Mouse (Mus musculus): ENCODE measurements around the gene Avil. TPM values are rescaled to one million over a fixed set of nuclear protein-coding genes. Genes with fewer than 3 reads are reported as not detected.

Gene Avil
- polyA plus RNA-seq, 1 experiment from 2014 or later: 0.22 TPM

- Histone ChIP-seq H3K27me3 (replicated peaks; ENCODE audit: control insufficient read depth, insufficient read depth, low read length) (no peaks in the 10 kb centered on the region), H3K4me3 (ENCODE audit: low read depth, low read length) (no peak overlapping the region), H3K36me3 (ENCODE audit: control insufficient read depth, insufficient read depth, low read length) (peaks cover 35% of the 10 kb centered on the region), H3K4me1 (replicated peaks; ENCODE audit: control insufficient read depth, insufficient read depth, low read length) (no peaks in the 10 kb centered on the region), H3K9ac (ENCODE audit: low read length) (no peak overlapping the region), H3K27ac (ENCODE audit: low read depth) (no peak overlapping the region), H3K4me2 (ENCODE audit: low read length) (no peak overlapping the region), H3K9me3 (ENCODE audit: control insufficient read depth, low read length) (no peaks in the 10 kb centered on the region)
- WGBS: 79% methylated on average over 9 of the region's 9 CpGs
- DNase-seq (ENCODE audit: low spot score) (no peak), ATAC-seq (replicated peaks; ENCODE audit: low FRiP score, low TSS enrichment, low read depth) (no peak)
These were observed 788 bp downstream of the Avil start for GRCm38 (mm10) chr10:127001297-127001696.

GRCm38 (mm10) chr10:127002056-127002455, 1.5 kb downstream of the Avil start:
- Histone ChIP-seq H3K27me3 (replicated peaks; ENCODE audit: control insufficient read depth, insufficient read depth, low read length) (no peaks in the 10 kb centered on the region), H3K9me3 (ENCODE audit: control insufficient read depth, low read length) (no peaks in the 10 kb centered on the region), H3K9ac (ENCODE audit: low read length) (no peak overlapping the region), H3K4me3 (ENCODE audit: low read depth, low read length) (no peak overlapping the region), H3K4me1 (replicated peaks; ENCODE audit: control insufficient read depth, insufficient read depth, low read length) (no peaks in the 10 kb centered on the region), H3K36me3 (ENCODE audit: control insufficient read depth, insufficient read depth, low read length) (peaks cover 35% of the 10 kb centered on the region), H3K4me2 (ENCODE audit: low read length) (no peak overlapping the region), H3K27ac (ENCODE audit: low read depth) (no peak overlapping the region)
- WGBS: 89% methylated on average over 1 of the region's 1 CpGs
- ATAC-seq (replicated peaks; ENCODE audit: low FRiP score, low TSS enrichment, low read depth) (no peak), DNase-seq (ENCODE audit: low spot score) (no peak)

DNA sequence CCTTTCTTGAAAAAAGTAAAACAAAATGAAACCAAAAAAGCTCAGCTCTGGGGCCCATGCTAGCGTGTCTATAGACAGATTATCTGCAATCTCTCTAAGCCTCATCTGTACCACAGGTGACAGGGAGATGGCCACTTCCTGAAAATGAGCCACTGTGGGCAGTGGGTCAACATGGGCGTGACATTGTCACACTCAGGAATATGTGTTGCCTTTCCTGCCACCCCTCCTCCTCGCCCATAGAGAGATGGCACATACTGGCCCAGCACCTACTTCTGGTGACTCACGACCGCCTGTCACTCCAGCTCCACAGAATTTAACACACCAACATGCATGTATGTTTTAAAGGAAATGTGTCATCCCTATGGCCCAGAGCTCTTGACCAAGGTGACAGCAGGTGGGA, 2.3 kb downstream of the Avil start:
- DNase-seq (ENCODE audit: low spot score) (no peak), ATAC-seq (replicated peaks; ENCODE audit: low FRiP score, low TSS enrichment, low read depth) (no peak)
- Histone ChIP-seq H3K9me3 (ENCODE audit: control insufficient read depth, low read length) (no peaks in the 10 kb centered on the region), H3K36me3 (ENCODE audit: control insufficient read depth, insufficient read depth, low read length) (peaks cover 28% of the 10 kb centered on the region), H3K27me3 (replicated peaks; ENCODE audit: control insufficient read depth, insufficient read depth, low read length) (no peaks in the 10 kb centered on the region), H3K9ac (ENCODE audit: low read length) (no peak overlapping the region), H3K27ac (ENCODE audit: low read depth) (no peak overlapping the region), H3K4me2 (ENCODE audit: low read length) (no peak overlapping the region), H3K4me3 (ENCODE audit: low read depth, low read length) (no peak overlapping the region), H3K4me1 (replicated peaks; ENCODE audit: control insufficient read depth, insufficient read depth, low read length) (no peaks in the 10 kb centered on the region)
- WGBS: 87% methylated on average over 5 of the region's 5 CpGs

GRCm38 (mm10) chr10:127003334-127003733, 2.8 kb downstream of the Avil start:
- WGBS: 78% methylated on average over 8 of the region's 8 CpGs

DNA sequence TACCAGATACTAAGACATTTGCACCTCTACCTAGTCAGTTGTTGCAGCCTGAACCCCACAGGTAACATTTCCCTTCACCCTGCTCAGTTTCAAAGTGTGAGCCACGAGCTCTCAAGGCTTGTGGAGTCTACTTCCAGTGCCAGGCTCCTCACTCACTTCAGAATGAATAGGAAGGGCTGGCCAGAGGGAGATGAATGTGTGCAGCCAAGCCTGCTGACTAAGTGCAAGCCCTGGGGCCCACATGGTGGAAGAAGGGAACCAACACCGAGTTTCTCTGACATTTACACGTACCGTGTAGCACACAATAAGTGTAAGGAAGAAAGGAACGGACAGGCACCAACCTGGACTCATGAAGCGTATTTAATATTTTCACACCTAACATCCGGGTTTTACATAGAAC, 3.3 kb downstream of the Avil start:
- H3K4me3 ChIP-seq (ENCODE audit: low read depth, low read length): no peak overlapping the region
- DNase-seq (ENCODE audit: low spot score): no peak
- WGBS: 77% methylated on average over 7 of the region's 7 CpGs
- H3K36me3 ChIP-seq (ENCODE audit: control insufficient read depth, insufficient read depth, low read length): peaks cover 18% of the 10 kb centered on the region
- H3K27me3 ChIP-seq (replicated peaks; ENCODE audit: control insufficient read depth, insufficient read depth, low read length): no peaks in the 10 kb centered on the region
- H3K9me3 ChIP-seq (ENCODE audit: control insufficient read depth, low read length): no peaks in the 10 kb centered on the region
- H3K9ac ChIP-seq (ENCODE audit: low read length): no peak overlapping the region
- H3K4me2 ChIP-seq (ENCODE audit: low read length): no peak overlapping the region
- no peak for ATAC-seq (replicated peaks; ENCODE audit: low FRiP score, low TSS enrichment, low read depth)
- H3K27ac ChIP-seq (ENCODE audit: low read depth): no peak overlapping the region
- H3K4me1 ChIP-seq (replicated peaks; ENCODE audit: control insufficient read depth, insufficient read depth, low read length): no peaks in the 10 kb centered on the region

More at GRCm38 (mm10) chr10:127003334-127003733, 2.8 kb downstream of the Avil start:
- Histone ChIP-seq H3K4me2 (ENCODE audit: low read length) (no peak overlapping the region), H3K4me1 (replicated peaks; ENCODE audit: control insufficient read depth, insufficient read depth, low read length) (no peaks in the 10 kb centered on the region), H3K36me3 (ENCODE audit: control insufficient read depth, insufficient read depth, low read length) (peaks cover 22% of the 10 kb centered on the region), H3K9me3 (ENCODE audit: control insufficient read depth, low read length) (no peaks in the 10 kb centered on the region), H3K4me3 (ENCODE audit: low read depth, low read length) (no peak overlapping the region), H3K27ac (ENCODE audit: low read depth) (no peak overlapping the region), H3K27me3 (replicated peaks; ENCODE audit: control insufficient read depth, insufficient read depth, low read length) (no peaks in the 10 kb centered on the region), H3K9ac (ENCODE audit: low read length) (no peak overlapping the region)
- DNase-seq (ENCODE audit: low spot score) (no peak), ATAC-seq (replicated peaks; ENCODE audit: low FRiP score, low TSS enrichment, low read depth) (no peak)

GRCm38 (mm10) chr10:127016488-127016887, 16.0 kb downstream of the Avil start:
- 54% methylated on average over 5 of the region's 5 CpGs for WGBS
- no peak for ATAC-seq (replicated peaks; ENCODE audit: low FRiP score, low TSS enrichment, low read depth)
- H3K27me3 ChIP-seq (replicated peaks; ENCODE audit: control insufficient read depth, insufficient read depth, low read length): no peaks in the 10 kb centered on the region
- no peaks in the 10 kb centered on the region for H3K36me3 ChIP-seq (ENCODE audit: control insufficient read depth, insufficient read depth, low read length)
- no peaks in the 10 kb centered on the region for H3K4me1 ChIP-seq (replicated peaks; ENCODE audit: control insufficient read depth, insufficient read depth, low read length)
- no peak overlapping the region for H3K27ac ChIP-seq (ENCODE audit: low read depth)
- H3K4me3 ChIP-seq (ENCODE audit: low read depth, low read length): no peak overlapping the region
- no peak for DNase-seq (ENCODE audit: low spot score)
- no peak overlapping the region for H3K9ac ChIP-seq (ENCODE audit: low read length)
- H3K4me2 ChIP-seq (ENCODE audit: low read length): no peak overlapping the region
- H3K9me3 ChIP-seq (ENCODE audit: control insufficient read depth, low read length): no peaks in the 10 kb centered on the region

DNA sequence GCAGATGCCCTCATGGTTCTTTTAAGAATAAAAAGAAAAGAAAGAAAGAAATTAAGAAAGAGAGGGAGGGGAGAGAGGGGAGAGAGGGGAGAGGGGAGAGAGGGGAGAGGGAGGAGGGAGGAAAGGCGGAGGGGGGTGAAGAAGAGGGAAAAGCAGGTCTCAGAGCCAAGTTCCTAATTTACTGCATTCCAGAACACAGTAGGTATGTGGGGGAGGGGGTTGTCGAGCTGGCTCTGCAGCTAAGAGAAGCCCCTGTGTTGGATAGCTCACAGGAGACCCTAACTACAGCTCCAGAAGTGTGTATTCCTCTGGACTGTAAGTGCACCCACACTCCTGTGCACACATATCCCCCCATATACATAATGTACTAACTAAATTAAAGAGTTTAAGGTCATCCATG, 16.6 kb downstream of the Avil start:
- H3K9me3 ChIP-seq (ENCODE audit: control insufficient read depth, low read length): no peaks in the 10 kb centered on the region
- H3K4me3 ChIP-seq (ENCODE audit: low read depth, low read length): no peak overlapping the region
- no peak for DNase-seq (ENCODE audit: low spot score)
- H3K27me3 ChIP-seq (replicated peaks; ENCODE audit: control insufficient read depth, insufficient read depth, low read length): no peaks in the 10 kb centered on the region
- 16% methylated on average over 2 of the region's 2 CpGs for WGBS
- H3K4me1 ChIP-seq (replicated peaks; ENCODE audit: control insufficient read depth, insufficient read depth, low read length): no peaks in the 10 kb centered on the region
- H3K4me2 ChIP-seq (ENCODE audit: low read length): no peak overlapping the region
- H3K27ac ChIP-seq (ENCODE audit: low read depth): no peak overlapping the region
- ATAC-seq (replicated peaks; ENCODE audit: low FRiP score, low TSS enrichment, low read depth): no peak
- no peak overlapping the region for H3K9ac ChIP-seq (ENCODE audit: low read length)
- H3K36me3 ChIP-seq (ENCODE audit: control insufficient read depth, insufficient read depth, low read length): peaks cover 4% of the 10 kb centered on the region; the same call in 1 of the 2 replicates

- no peak overlapping the region for H3K27ac ChIP-seq (ENCODE audit: low read depth)
- no peak for DNase-seq (ENCODE audit: low spot score)
- 77% methylated on average over 16 of the region's 16 CpGs for WGBS
These were observed 17.9 kb downstream of the Avil start for GRCm38 (mm10) chr10:127018422-127018821.

More at GRCm38 (mm10) chr10:127018422-127018821, 17.9 kb downstream of the Avil start:
- no peak overlapping the region for H3K4me2 ChIP-seq (ENCODE audit: low read length)
- no peak overlapping the region for H3K9ac ChIP-seq (ENCODE audit: low read length)
- ATAC-seq (replicated peaks; ENCODE audit: low FRiP score, low TSS enrichment, low read depth): no peak
- H3K9me3 ChIP-seq (ENCODE audit: control insufficient read depth, low read length): no peaks in the 10 kb centered on the region
- no peaks in the 10 kb centered on the region for H3K27me3 ChIP-seq (replicated peaks; ENCODE audit: control insufficient read depth, insufficient read depth, low read length)
- peaks cover 16% of the 10 kb centered on the region for H3K36me3 ChIP-seq (ENCODE audit: control insufficient read depth, insufficient read depth, low read length)
- no peaks in the 10 kb centered on the region for H3K4me1 ChIP-seq (replicated peaks; ENCODE audit: control insufficient read depth, insufficient read depth, low read length)
- H3K4me3 ChIP-seq (ENCODE audit: low read depth, low read length): no peak overlapping the region

All from intestine, embryonic 14.5 days (tissue).